Mouse (Mus musculus) mouse embryonic stem cell (cell line): ENCODE measurements around the gene Prss22.

ENCODE experiments used
- in situ Hi-C, 2 experiments: fragments of 300-500 bp; cut with MboI; formaldehyde crosslinking; loops; 1 replicate in 1 of 2; 3 replicates in 1 of 2; pipeline ENCODE4 v1.14.3; 2019 to 2020; ENCODE audit warnings: low sequenced_read_pairs in 2 of 2, low pct_unique_long_range_greater_than_20kb in 1 of 2, mixed read lengths in 1 of 2; ENCODE audit not compliant: unreplicated experiment in 1 of 2

Prss22 gene

DNA sequence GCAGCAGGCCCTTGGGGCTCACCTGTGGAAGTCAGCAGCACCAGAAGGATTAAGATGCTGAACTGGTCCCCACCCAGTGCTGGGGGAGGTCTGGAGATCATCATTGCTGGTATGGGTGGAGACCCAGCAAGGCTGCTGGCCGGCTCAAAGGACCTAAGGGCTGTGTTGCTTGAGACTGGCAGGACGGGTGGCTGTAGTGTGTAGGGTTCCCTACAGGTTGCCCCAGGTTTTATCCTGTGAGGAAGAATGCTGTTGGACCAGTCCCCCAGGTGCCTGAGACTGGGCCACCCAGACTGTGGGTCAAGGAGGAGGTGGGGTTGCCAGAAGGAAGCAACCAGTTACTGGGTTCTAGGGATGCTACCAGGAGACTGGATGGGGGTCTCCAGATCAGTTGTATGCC is at the start of gene Prss22:
TSS of gene Prss22 (minus strand) at position 200 of the 400 bp plus-strand sequence.
- in situ Hi-C loops: no loop called here

GRCm38 (mm10) chr17:24046026-24046425 is 48.1 kb upstream of the Prss22 start:
- in situ Hi-C loops: no loop called here

- in situ Hi-C loops: no loop called here
Observed at GRCm38 (mm10) chr17:24045608-24046007, 47.7 kb upstream of the Prss22 start.

GRCm38 (mm10) chr17:24044482-24044881 is 46.6 kb upstream of the Prss22 start:
- in situ Hi-C loops: no loop called here

DNA sequence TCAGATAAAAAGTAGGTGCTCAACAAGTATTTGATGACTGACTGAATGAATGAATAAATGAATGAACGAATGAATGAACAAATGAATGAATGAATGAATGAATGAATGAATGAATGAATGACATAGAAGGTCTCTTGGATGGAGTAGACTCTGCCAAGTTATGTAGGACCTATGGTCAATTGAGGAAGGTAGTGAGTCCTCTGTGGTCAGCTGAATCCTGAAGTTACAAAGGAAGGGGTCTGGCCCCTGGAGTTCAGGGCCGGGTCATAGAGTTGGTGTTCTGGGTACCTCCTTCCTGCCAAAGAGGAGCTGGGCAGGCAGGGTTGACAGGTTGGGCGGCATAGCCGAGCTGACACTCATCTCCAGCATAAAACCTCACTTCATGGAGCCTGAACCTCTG is 39.9 kb upstream of the Prss22 start, which contains the start of gene Prss27:
TSS of gene Prss27 (plus strand) at position 301 of the 400 bp plus-strand sequence.
- in situ Hi-C loops: no loop called here

- in situ Hi-C loops: no loop called here
Observed at GRCm38 (mm10) chr17:24037360-24037759, 39.5 kb upstream of the Prss22 start.

- in situ Hi-C loops: no loop called here
Observed at GRCm38 (mm10) chr17:24036954-24037353, 39.1 kb upstream of the Prss22 start.

DNA sequence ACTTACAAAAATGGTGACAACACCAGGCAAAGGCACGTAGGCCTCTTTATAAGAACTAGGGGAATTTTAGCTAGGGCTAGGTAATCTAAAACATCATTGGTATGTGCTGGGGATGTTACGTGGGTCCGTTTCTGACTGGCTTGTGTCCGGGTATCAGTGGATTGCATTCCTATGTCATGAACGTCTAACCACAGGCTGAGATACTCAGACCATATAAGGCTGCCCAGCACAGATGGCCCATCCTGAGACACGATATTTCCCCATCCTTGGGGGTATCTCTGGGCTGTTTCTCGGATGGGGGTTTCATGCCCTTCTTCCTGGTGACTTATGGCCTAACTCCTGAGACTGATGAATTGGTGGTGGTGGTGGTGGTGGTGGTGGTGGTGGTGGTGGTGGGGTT is 37.2 kb upstream of the Prss22 start:
- in situ Hi-C loops: no loop called here

GRCm38 (mm10) chr17:24030551-24030950 is 32.7 kb upstream of the Prss22 start:
- in situ Hi-C loops: no loop called here

DNA sequence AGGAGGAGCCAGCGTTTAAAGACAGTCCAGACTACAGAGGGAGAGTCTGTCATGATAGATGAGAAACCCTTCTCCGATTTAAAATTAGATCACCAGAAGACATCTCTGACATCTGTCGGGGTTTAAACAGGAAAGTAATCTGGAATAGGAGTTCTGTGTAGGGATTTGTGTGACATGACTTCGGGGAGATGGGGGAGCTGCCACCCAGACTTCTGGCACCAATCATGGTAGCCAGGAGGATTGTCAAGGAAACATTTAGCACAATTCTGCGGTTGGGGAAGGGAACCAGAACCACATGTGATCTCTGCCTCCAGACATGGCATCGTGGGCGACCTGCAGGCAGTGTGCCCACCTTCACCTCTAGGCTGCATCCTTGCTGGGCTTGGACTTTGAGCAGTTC is 31.6 kb upstream of the Prss22 start:
- in situ Hi-C loops: no loop called here

DNA sequence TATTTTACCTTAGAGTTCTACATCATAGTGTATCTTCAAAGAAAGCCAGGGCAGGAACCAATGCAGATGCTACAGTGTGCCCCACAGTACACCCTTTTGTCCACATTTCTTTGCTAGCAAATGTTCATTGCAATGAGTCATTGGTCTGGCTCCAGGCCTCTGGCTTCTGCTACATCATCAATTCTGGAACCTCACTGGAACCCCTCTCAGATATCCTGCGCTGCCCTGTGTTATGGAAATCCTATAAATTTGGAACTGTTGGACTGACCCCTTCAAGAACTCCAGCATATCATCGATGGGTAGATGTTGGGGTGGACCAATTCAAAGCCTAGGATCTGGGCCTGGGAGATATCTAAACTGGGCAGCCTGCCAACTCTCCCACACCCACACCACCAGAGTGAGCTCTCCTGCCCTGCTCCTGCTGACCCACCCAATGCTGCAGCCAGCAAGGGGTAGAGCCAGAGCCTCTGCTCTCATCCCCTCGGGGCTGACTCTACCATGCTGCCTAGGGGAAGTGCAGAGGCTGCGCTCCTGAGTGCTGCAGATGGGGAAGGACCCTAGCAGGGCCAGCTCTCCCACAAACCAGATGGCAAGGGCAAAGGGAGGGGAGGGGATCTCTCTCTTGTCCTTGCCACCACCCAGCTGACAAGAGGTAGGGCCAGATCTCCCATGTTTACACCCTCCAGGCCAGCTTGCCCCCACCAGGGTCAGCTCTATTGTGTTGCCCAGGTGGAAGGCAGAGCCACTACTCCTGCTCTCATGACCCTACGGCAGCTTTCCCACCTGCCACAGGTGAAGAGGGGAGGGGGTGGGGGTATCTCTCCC is 23.7 kb upstream of the Prss22 start:
- in situ Hi-C loops: no loop called here

DNA sequence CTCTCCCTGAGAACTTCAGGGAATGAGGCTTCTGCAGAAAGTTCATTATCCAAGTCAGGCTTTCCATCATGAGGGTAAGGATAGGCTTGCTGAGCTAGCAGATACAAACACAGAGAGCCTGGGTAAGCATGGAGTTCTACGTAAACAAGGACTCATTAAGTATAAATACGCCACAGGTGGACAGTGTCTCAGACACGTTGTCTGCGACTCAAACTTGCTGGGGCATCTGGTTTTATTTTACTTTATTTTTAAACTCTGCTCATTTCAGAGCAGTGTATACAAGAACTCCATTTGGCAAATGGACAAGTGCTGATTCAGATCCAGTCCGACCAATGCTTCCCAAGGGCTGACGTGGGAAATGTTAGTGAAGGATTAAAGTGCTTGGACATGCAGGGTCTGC is 22.8 kb upstream of the Prss22 start:
- in situ Hi-C loops: no loop called here

GRCm38 (mm10) chr17:24015727-24016126 is 17.8 kb upstream of the Prss22 start:
- in situ Hi-C loops: no loop called here

GRCm38 (mm10) chr17:24014433-24014965 is 16.6 kb upstream of the Prss22 start:
- in situ Hi-C loops: no loop called here

- in situ Hi-C loops: no loop called here
Observed at GRCm38 (mm10) chr17:24012921-24013320, 15.0 kb upstream of the Prss22 start.

DNA sequence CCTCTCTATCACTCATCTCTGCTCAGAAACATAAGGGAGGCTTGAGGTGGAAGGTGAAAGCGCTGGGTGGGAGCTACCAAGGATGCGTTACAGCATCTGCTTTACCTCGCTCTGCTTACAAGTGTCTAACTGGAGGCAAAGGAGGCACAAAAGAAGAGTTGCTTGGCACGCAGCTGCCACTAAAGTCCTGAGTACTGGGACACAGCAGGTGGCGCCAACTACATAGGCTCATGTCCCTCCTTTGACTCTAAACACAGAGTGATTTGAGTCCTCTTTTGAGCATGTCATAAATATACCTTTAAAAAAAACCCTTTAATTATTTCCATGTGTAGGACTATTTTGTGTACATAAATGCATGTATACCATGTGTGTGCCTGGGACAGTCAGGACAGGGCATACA is 11.7 kb upstream of the Prss22 start:
- in situ Hi-C loops: no loop called here

GRCm38 (mm10) chr17:24008105-24008504 is 10.2 kb upstream of the Prss22 start:
- in situ Hi-C loops: no loop called here

GRCm38 (mm10) chr17:24007391-24007790 is 9.5 kb upstream of the Prss22 start:
- in situ Hi-C loops: no loop called here

DNA sequence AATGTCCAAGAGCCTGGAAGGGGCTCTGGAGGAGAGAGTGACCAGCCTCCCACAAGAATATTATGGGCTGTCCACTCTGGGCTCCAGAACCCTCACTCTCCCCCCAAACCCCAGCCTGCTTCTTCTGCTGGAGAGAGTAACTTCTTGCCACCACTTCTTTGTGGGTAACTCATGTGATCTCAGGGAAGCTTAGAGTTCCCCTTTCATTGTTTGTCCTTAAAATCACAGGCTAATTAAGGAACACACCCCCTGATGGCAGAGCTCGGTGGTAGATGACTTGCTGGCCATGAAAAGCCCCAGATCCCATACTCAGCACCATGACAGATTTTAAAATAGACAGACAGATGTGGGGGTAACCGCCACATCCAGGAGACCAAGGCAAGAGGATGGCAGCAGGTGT is 9.0 kb upstream of the Prss22 start:
- in situ Hi-C loops: no loop called here

DNA sequence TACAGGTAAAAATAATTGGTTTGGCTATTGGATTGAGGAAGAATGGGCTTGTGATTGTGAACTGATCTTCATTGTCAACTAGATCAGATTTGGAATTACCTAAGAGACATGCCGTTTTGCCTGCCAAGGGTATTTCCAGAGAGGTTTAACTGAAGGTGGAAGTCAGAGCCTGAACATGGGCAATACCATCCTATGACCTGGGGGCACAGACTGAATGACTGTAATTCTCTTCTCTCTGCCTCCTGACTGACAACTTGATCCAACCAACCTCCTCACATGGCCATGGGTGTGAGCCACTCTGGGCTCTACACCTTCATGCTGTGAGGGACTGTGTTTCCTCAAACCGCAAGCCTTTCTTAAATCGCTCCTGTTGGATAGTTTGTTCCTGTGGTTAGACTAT is 7.1 kb upstream of the Prss22 start:
- in situ Hi-C loops: no loop called here
